Mouse (Mus musculus): Measurements from ENCODE around the gene Pde2a. TPM values are rescaled to one million over a fixed set of nuclear protein-coding genes. Genes with fewer than 3 reads are reported as not detected.
A peak's percentile ranks its signal among the peaks of the same experiment; 100 is the strongest.

Pde2a gene
- polyA plus RNA-seq, 2 experiments: 3.0 to 6.6 TPM

DNA sequence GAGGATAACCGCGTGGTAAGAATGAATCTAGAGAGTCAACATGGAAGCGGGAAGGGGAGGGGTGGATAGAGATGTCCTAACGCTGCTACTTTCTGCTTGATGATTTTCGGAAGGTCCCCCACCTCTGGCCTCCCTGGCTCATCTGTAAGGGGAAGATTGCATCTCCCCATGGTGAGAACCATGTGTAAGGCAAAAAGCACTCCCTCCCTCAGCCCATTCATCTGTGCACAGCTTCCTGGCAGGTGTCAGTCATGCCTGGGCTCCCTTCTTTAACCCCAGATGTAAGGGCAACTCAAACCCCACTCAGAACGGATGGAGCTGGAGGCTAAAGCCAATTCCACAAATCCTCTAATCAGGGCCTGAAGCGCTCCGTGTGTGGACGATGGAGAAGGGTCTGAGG is 78.2 kb downstream of the Pde2a start:
- H3K4me3 ChIP-seq (ENCODE audit: insufficient read depth in 1 of 2, low read depth in 2 of 2, low read length in 2 of 2): no peak overlapping the region
- H3K9ac ChIP-seq (replicated peaks): no peak overlapping the region
- TF ChIP-seq CTCF (IDR thresholded peaks at IDR 0.05; ENCODE audit: low read depth): no peak
- TF ChIP-seq EP300 (IDR thresholded peaks at IDR 0.05; ENCODE audit: low read depth): no peak
- no peak overlapping the region for H3K4me2 ChIP-seq (ENCODE audit: low read depth)
- DNase-seq (ENCODE audit: low read depth in 3 of 3, low spot score in 3 of 3) (no peak), ATAC-seq (ENCODE audit: insufficient read depth) (no peak)
- H3K27me3 ChIP-seq (ENCODE audit: control insufficient read depth, insufficient read depth, low read length): no peaks in the 10 kb centered on the region; the same call in none of the 2 replicates
- WGBS (ENCODE audit: insufficient replicate concordance): 54% methylated on average over 9 of the region's 9 CpGs
- H3K27ac ChIP-seq: no peak overlapping the region
- H3K36me3 ChIP-seq (replicated peaks; ENCODE audit: control insufficient read depth, insufficient read depth, low read depth): no peaks in the 10 kb centered on the region
- no peaks in the 10 kb centered on the region for H3K9me3 ChIP-seq (ENCODE audit: control insufficient read depth, low read length)
- H3K4me1 ChIP-seq (replicated peaks; ENCODE audit: control insufficient read depth in 2 of 2, insufficient read depth in 2 of 2, low read length in 1 of 2): peaks cover 0 to 4% of the 10 kb centered on the region in 2 experiments; a peak in 2 of 4 replicates

DNA sequence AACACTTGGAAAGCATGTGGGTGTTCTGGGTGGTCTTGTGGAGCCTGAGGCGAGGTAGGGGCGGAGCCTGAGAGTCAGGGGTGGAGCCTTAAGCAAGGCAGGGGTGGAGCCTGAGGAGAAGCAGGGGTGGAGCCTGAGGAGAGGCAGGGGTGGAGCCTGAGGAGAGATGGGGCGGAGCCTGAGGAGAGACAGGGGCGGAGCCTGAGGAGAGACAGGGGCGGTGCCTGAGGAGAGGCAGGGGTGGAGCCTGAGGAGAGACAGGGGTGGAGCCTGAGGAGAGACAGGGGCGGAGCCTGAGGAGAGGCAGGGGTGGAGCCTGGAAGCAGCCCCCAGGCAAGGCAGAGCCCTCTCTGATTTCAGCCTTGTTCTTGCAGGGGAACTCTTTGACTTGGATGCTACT is 79.7 kb downstream of the Pde2a start:
- Histone ChIP-seq H3K36me3 (replicated peaks; ENCODE audit: control insufficient read depth, insufficient read depth, low read depth) (no peaks in the 10 kb centered on the region), H3K27ac (no peak overlapping the region), H3K4me3 (ENCODE audit: insufficient read depth in 1 of 2, low read depth in 2 of 2, low read length in 2 of 2) (no peak overlapping the region), H3K27me3 (ENCODE audit: control insufficient read depth, insufficient read depth, low read length) (no peaks in the 10 kb centered on the region; the same call in none of the 2 replicates), H3K9me3 (ENCODE audit: control insufficient read depth, low read length) (no peaks in the 10 kb centered on the region), H3K9ac (replicated peaks) (no peak overlapping the region), H3K4me1 (replicated peaks; ENCODE audit: control insufficient read depth in 2 of 2, insufficient read depth in 2 of 2, low read length in 1 of 2) (peaks cover 0 to 4% of the 10 kb centered on the region in 2 experiments; a peak in 2 of 4 replicates), H3K4me2 (ENCODE audit: low read depth) (no peak overlapping the region)
- 68% methylated on average over 6 of the region's 6 CpGs for WGBS (ENCODE audit: insufficient replicate concordance)
- DNase-seq (ENCODE audit: low read depth in 3 of 3, low spot score in 3 of 3) (no peak), ATAC-seq (ENCODE audit: insufficient read depth) (no peak)
- no peak for TF ChIP-seq EP300 (IDR thresholded peaks at IDR 0.05; ENCODE audit: low read depth)
- TF ChIP-seq CTCF (IDR thresholded peaks at IDR 0.05; ENCODE audit: low read depth): no peak

- no peaks in the 10 kb centered on the region; the same call in none of the 2 replicates for H3K27me3 ChIP-seq (ENCODE audit: control insufficient read depth, insufficient read depth, low read length)
- H3K27ac ChIP-seq: no peak overlapping the region
- WGBS (ENCODE audit: insufficient replicate concordance): 59% methylated on average over 6 of the region's 6 CpGs
- no peak overlapping the region for H3K4me2 ChIP-seq (ENCODE audit: low read depth)
- H3K4me1 ChIP-seq (replicated peaks; ENCODE audit: control insufficient read depth in 2 of 2, insufficient read depth in 2 of 2, low read length in 1 of 2): peaks cover 0 to 4% of the 10 kb centered on the region in 2 experiments; a peak in 2 of 4 replicates
- no peaks in the 10 kb centered on the region for H3K36me3 ChIP-seq (replicated peaks; ENCODE audit: control insufficient read depth, insufficient read depth, low read depth)
- DNase-seq (ENCODE audit: low read depth in 3 of 3, low spot score in 3 of 3) (no peak), ATAC-seq (ENCODE audit: insufficient read depth) (no peak)
- no peaks in the 10 kb centered on the region for H3K9me3 ChIP-seq (ENCODE audit: control insufficient read depth, low read length)
- TF ChIP-seq CTCF (IDR thresholded peaks at IDR 0.05; ENCODE audit: low read depth) (peak; percentile 61), EP300 (IDR thresholded peaks at IDR 0.05; ENCODE audit: low read depth) (no peak)
- H3K4me3 ChIP-seq (ENCODE audit: insufficient read depth in 1 of 2, low read depth in 2 of 2, low read length in 2 of 2): no peak overlapping the region
- H3K9ac ChIP-seq (replicated peaks): no peak overlapping the region
Measured at GRCm38 (mm10) chr7:101501675-101502074, 80.2 kb downstream of the Pde2a start.

GRCm38 (mm10) chr7:101503351-101503750 is 81.9 kb downstream of the Pde2a start:
- Histone ChIP-seq H3K27me3 (ENCODE audit: control insufficient read depth, insufficient read depth, low read length) (no peaks in the 10 kb centered on the region; the same call in none of the 2 replicates), H3K4me1 (replicated peaks; ENCODE audit: control insufficient read depth in 2 of 2, insufficient read depth in 2 of 2, low read length in 1 of 2) (peaks cover 0 to 4% of the 10 kb centered on the region in 2 experiments; a peak in 2 of 4 replicates), H3K4me2 (ENCODE audit: low read depth) (no peak overlapping the region), H3K9ac (replicated peaks) (no peak overlapping the region), H3K27ac (no peak overlapping the region), H3K9me3 (ENCODE audit: control insufficient read depth, low read length) (no peaks in the 10 kb centered on the region), H3K4me3 (ENCODE audit: insufficient read depth in 1 of 2, low read depth in 2 of 2, low read length in 2 of 2) (no peak overlapping the region), H3K36me3 (replicated peaks; ENCODE audit: control insufficient read depth, insufficient read depth, low read depth) (no peaks in the 10 kb centered on the region)
- peak in 2 of 3 experiments; percentile 20 to 28 for DNase-seq (ENCODE audit: low read depth in 3 of 3, low spot score in 3 of 3)
- TF ChIP-seq EP300 (IDR thresholded peaks at IDR 0.05; ENCODE audit: low read depth): no peak
- peak; percentile 78 for TF ChIP-seq CTCF (IDR thresholded peaks at IDR 0.05; ENCODE audit: low read depth)
- peak; percentile 28; the same call in 1 of the 2 replicates for ATAC-seq (ENCODE audit: insufficient read depth)
- WGBS (ENCODE audit: insufficient replicate concordance): 18% methylated on average over 8 of the region's 8 CpGs

GRCm38 (mm10) chr7:101503803-101504202 is 82.3 kb downstream of the Pde2a start:
- no peak overlapping the region for H3K27ac ChIP-seq
- H3K4me3 ChIP-seq (ENCODE audit: insufficient read depth in 1 of 2, low read depth in 2 of 2, low read length in 2 of 2): no peak overlapping the region
- no peaks in the 10 kb centered on the region for H3K36me3 ChIP-seq (replicated peaks; ENCODE audit: control insufficient read depth, insufficient read depth, low read depth)
- H3K4me1 ChIP-seq (replicated peaks; ENCODE audit: control insufficient read depth in 2 of 2, insufficient read depth in 2 of 2, low read length in 1 of 2): peaks cover 0 to 4% of the 10 kb centered on the region in 2 experiments; a peak in 2 of 4 replicates
- no peak overlapping the region for H3K9ac ChIP-seq (replicated peaks)
- H3K9me3 ChIP-seq (ENCODE audit: control insufficient read depth, low read length): no peaks in the 10 kb centered on the region
- DNase-seq (ENCODE audit: low read depth in 3 of 3, low spot score in 3 of 3) (no peak), ATAC-seq (ENCODE audit: insufficient read depth) (no peak)
- peak overlapping the region; percentile 47; the same call in 1 of the 2 replicates for H3K4me2 ChIP-seq (ENCODE audit: low read depth)
- H3K27me3 ChIP-seq (ENCODE audit: control insufficient read depth, insufficient read depth, low read length): no peaks in the 10 kb centered on the region; the same call in none of the 2 replicates
- whole genome bisulfite sequencing (ENCODE audit: insufficient replicate concordance): 4% methylated on average over 7 of the region's 7 CpGs
- TF ChIP-seq CTCF (IDR thresholded peaks at IDR 0.05; ENCODE audit: low read depth): no peak
- no peak for TF ChIP-seq EP300 (IDR thresholded peaks at IDR 0.05; ENCODE audit: low read depth)
